Mouse (Mus musculus): ENCODE measurements around the gene Pld1. TPM values are rescaled to one million over a fixed set of nuclear protein-coding genes. Genes with fewer than 3 reads are reported as not detected.

The Pld1 gene
- polyA plus RNA-seq, 1 experiment = 0.20 TPM

GRCm38 (mm10) chr3:27984620-27985019, 46.1 kb downstream of the Pld1 start:
- peak overlapping the region; percentile 89 for H3K4me3 ChIP-seq (replicated peaks)

GRCm38 (mm10) chr3:27985344-27985743, 46.8 kb downstream of the Pld1 start:
- no peaks in the 10 kb centered on the region for H3K36me3 ChIP-seq (replicated peaks; ENCODE audit: low read length)
- H3K27me3 ChIP-seq (replicated peaks) = peaks cover 3% of the 10 kb centered on the region
- no peaks in the 10 kb centered on the region for H3K9me3 ChIP-seq
- no peak overlapping the region for H3K4me3 ChIP-seq (replicated peaks)
- TF ChIP-seq FLI1 (IDR thresholded peaks at IDR 0.05; ENCODE audit: low read length) (no peak), GATA1 (IDR thresholded peaks at IDR 0.05; ENCODE audit: borderline replicate concordance, low read length) (no peak)
- peaks cover 9% of the 10 kb centered on the region; the same call in 1 of the 2 replicates for H3K4me1 ChIP-seq

More at GRCm38 (mm10) chr3:27984620-27985019, 46.1 kb downstream of the Pld1 start:
- no peaks in the 10 kb centered on the region for H3K36me3 ChIP-seq (replicated peaks; ENCODE audit: low read length)
- H3K27me3 ChIP-seq (replicated peaks) = peaks cover 3% of the 10 kb centered on the region
- peaks cover 9% of the 10 kb centered on the region; the same call in 1 of the 2 replicates for H3K4me1 ChIP-seq
- no peak for TF ChIP-seq FLI1 (IDR thresholded peaks at IDR 0.05; ENCODE audit: low read length)
- TF ChIP-seq GATA1 (IDR thresholded peaks at IDR 0.05; ENCODE audit: borderline replicate concordance, low read length) = no peak
- no peaks in the 10 kb centered on the region for H3K9me3 ChIP-seq

GRCm38 (mm10) chr3:27987891-27988536, 49.5 kb downstream of the Pld1 start:
- no peaks in the 10 kb centered on the region for H3K9me3 ChIP-seq
- TF ChIP-seq FLI1 (IDR thresholded peaks at IDR 0.05; ENCODE audit: low read length) (no peak), GATA1 (IDR thresholded peaks at IDR 0.05; ENCODE audit: borderline replicate concordance, low read length) (no peak)
- no peak overlapping the region for H3K4me3 ChIP-seq (replicated peaks)
- peaks cover 9% of the 10 kb centered on the region; the same call in 1 of the 2 replicates for H3K4me1 ChIP-seq
- peaks cover 3% of the 10 kb centered on the region for H3K27me3 ChIP-seq (replicated peaks)
- H3K36me3 ChIP-seq (replicated peaks; ENCODE audit: low read length) = no peaks in the 10 kb centered on the region

GRCm38 (mm10) chr3:27991100-27991703, 52.7 kb downstream of the Pld1 start:
- Histone ChIP-seq H3K4me3 (replicated peaks) (no peak overlapping the region), H3K9me3 (no peaks in the 10 kb centered on the region), H3K4me1 (no peaks in the 10 kb centered on the region), H3K36me3 (replicated peaks; ENCODE audit: low read length) (no peaks in the 10 kb centered on the region), H3K27me3 (replicated peaks) (peaks cover 3% of the 10 kb centered on the region)
- TF ChIP-seq GATA1 (IDR thresholded peaks at IDR 0.05; ENCODE audit: borderline replicate concordance, low read length) (no peak), FLI1 (IDR thresholded peaks at IDR 0.05; ENCODE audit: low read length) (no peak)

- Histone ChIP-seq H3K9me3 (no peaks in the 10 kb centered on the region), H3K4me3 (replicated peaks) (no peak overlapping the region), H3K36me3 (replicated peaks; ENCODE audit: low read length) (no peaks in the 10 kb centered on the region), H3K4me1 (no peaks in the 10 kb centered on the region), H3K27me3 (replicated peaks) (no peaks in the 10 kb centered on the region)
- TF ChIP-seq GATA1 (IDR thresholded peaks at IDR 0.05; ENCODE audit: borderline replicate concordance, low read length) (no peak), FLI1 (IDR thresholded peaks at IDR 0.05; ENCODE audit: low read length) (no peak)
Observed at GRCm38 (mm10) chr3:27994175-27994990, 55.9 kb downstream of the Pld1 start.

- no peaks in the 10 kb centered on the region for H3K4me1 ChIP-seq
- H3K9me3 ChIP-seq = 0 out of 2 replicates have a peak, but pooled peaks cover 4% of the 10 kb centered on the region
- no peaks in the 10 kb centered on the region for H3K27me3 ChIP-seq (replicated peaks)
- no peak overlapping the region for H3K4me3 ChIP-seq (replicated peaks)
- TF ChIP-seq GATA1 (IDR thresholded peaks at IDR 0.05; ENCODE audit: borderline replicate concordance, low read length) (no peak), FLI1 (IDR thresholded peaks at IDR 0.05; ENCODE audit: low read length) (no peak)
- no peaks in the 10 kb centered on the region for H3K36me3 ChIP-seq (replicated peaks; ENCODE audit: low read length)
Observed at GRCm38 (mm10) chr3:28004321-28004720, 65.8 kb downstream of the Pld1 start.

- Histone ChIP-seq H3K4me3 (replicated peaks) (no peak overlapping the region), H3K36me3 (replicated peaks; ENCODE audit: low read length) (no peaks in the 10 kb centered on the region), H3K4me1 (no peaks in the 10 kb centered on the region), H3K27me3 (replicated peaks) (no peaks in the 10 kb centered on the region), H3K9me3 (0 out of 2 replicates have a peak, but pooled peaks cover 2% of the 10 kb centered on the region)
- no peak for TF ChIP-seq FLI1 (IDR thresholded peaks at IDR 0.05; ENCODE audit: low read length)
- TF ChIP-seq GATA1 (IDR thresholded peaks at IDR 0.05; ENCODE audit: borderline replicate concordance, low read length) = no peak
Observed at GRCm38 (mm10) chr3:28007684-28008083, 69.2 kb downstream of the Pld1 start.

- Histone ChIP-seq H3K4me1 (no peaks in the 10 kb centered on the region), H3K4me3 (replicated peaks) (no peak overlapping the region), H3K9me3 (0 out of 2 replicates have a peak, but pooled peaks cover 2% of the 10 kb centered on the region), H3K27me3 (replicated peaks) (no peaks in the 10 kb centered on the region), H3K36me3 (replicated peaks; ENCODE audit: low read length) (no peaks in the 10 kb centered on the region)
- TF ChIP-seq GATA1 (IDR thresholded peaks at IDR 0.05; ENCODE audit: borderline replicate concordance, low read length) (no peak), FLI1 (IDR thresholded peaks at IDR 0.05; ENCODE audit: low read length) (no peak)
Observed at GRCm38 (mm10) chr3:28008369-28008768, 69.9 kb downstream of the Pld1 start.

GRCm38 (mm10) chr3:28012177-28012576, 73.7 kb downstream of the Pld1 start:
- H3K36me3 ChIP-seq (replicated peaks; ENCODE audit: low read length) = no peaks in the 10 kb centered on the region
- H3K9me3 ChIP-seq = peaks cover 20% of the 10 kb centered on the region
- H3K27me3 ChIP-seq (replicated peaks) = no peaks in the 10 kb centered on the region
- no peak overlapping the region for H3K4me3 ChIP-seq (replicated peaks)
- H3K4me1 ChIP-seq = no peaks in the 10 kb centered on the region
- TF ChIP-seq FLI1 (IDR thresholded peaks at IDR 0.05; ENCODE audit: low read length) = no peak
- TF ChIP-seq GATA1 (IDR thresholded peaks at IDR 0.05; ENCODE audit: borderline replicate concordance, low read length) = no peak

Measured in megakaryocyte, embryonic 14.5 days (primary cell).